Mouse (Mus musculus): Measurements from ENCODE around the gene 2310002L09Rik. TPM values are rescaled to one million over a fixed set of nuclear protein-coding genes. Genes with fewer than 3 reads are reported as not detected.
"Not testable (repeated sequence)": the region's sequence is repeated elsewhere in the genome, so short reads cannot be mapped to it uniquely, and the experiment has no call there.

2310002L09Rik gene
- not detected for polyA plus RNA-seq (2017; shearing (Covaris generic))

DNA sequence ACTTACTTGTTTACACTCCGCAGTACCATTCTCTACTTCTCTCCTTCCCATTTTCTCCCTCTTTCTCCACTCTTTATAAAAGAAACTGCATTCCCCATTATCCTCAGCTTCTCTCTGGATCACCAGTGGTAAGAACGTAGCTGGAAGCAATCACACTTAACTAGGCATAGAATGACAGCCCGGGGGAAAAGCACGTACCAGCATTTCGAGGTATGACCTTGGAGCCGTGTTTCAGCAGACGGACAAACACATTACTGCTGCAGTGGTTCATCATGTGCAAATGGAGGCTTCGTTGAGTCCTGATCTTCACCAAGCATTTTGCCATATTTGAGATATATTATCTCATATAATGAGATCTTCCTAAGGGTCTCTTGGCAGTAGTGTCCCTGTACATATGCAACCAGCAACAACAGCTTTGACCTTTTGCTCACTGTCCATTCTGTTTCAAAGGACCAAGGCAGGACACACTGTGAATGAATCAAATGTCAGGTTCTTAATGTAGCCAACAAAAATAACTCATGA is at the start of gene 2310002L09Rik:
2310002L09Rik (minus strand) TSS at position 472 of the 522 bp plus-strand sequence.
- no peak for ATAC-seq

DNA sequence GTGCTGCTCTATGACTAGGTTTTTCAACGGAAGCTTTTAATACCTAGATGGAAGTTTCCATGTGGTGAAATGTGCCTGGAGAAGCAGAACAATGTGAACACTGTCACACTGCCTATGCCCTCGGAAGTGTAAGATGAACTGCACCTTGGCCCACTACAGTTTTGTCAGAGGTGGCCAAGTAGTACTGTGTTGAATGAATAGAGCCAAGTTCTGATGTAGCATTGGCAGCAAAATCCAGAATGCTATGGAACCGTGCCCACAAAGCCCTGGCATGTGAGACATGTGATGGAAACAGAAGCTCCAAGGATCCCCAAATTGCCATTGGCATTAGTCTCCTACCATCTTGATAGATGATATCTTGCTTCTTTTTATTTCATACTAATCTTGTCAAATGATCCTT is 29.8 kb upstream of the 2310002L09Rik start:
- no peak for ATAC-seq

- not testable (repeated sequence) for ATAC-seq
These were observed 30.0 kb downstream of the 2310002L09Rik start, which contains the start of gene Gm11756 for GRCm38 (mm10) chr4:73920660-73921059. Gene Gm11756, minus strand, starts transcription at chr4:73920760.

DNA sequence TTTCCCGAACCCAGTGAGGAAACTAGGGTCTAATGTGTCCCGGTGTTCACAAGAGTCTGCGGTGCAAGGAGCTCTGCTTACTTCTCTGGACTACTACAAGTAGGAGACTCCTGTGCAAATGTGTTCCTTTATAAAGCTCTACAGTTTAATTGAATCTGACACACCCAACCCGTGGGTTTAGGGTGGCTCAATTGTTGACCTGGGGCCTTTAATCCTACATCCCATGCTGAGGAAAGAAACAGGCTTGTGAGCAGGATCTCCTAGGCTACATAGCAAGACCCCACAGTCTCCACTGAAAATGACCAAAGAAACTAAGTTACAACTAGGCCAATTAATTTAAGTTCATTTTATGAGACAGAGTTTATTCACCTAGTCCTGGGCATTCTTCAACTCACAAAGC is 44.8 kb downstream of the 2310002L09Rik start, which contains the start of gene Gm13871:
Gm13871 (minus strand) TSS at position 101 of the 400 bp plus-strand sequence.
- not testable (repeated sequence) for ATAC-seq

DNA sequence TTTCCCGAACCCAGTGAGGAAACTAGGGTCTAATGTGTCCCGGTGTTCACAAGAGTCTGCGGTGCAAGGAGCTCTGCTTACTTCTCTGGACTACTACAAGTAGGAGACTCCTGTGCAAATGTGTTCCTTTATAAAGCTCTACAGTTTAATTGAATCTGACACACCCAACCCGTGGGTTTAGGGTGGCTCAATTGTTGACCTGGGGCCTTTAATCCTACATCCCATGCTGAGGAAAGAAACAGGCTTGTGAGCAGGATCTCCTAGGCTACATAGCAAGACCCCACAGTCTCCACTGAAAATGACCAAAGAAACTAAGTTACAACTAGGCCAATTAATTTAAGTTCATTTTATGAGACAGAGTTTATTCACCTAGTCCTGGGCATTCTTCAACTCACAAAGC is 59.6 kb downstream of the 2310002L09Rik start, which contains the start of gene Gm11757:
Gm11757 (minus strand) TSS at position 101 of the 400 bp plus-strand sequence.
- ATAC-seq: not testable (repeated sequence)

Other genes starting within 250 kb of the 2310002L09Rik start
- not detected for gene Rasef, start 159.9 kb downstream of the 2310002L09Rik start, polyA plus RNA-seq (2017; shearing (Covaris generic))
- not detected for gene Gm11758, start 74.6 kb downstream of the 2310002L09Rik start, polyA plus RNA-seq (2017; shearing (Covaris generic))
- gene Gm11757, start 59.7 kb downstream of the 2310002L09Rik start, polyA plus RNA-seq (2017; shearing (Covaris generic)): not detected
- not detected for gene Gm13871, start 44.9 kb downstream of the 2310002L09Rik start, polyA plus RNA-seq (2017; shearing (Covaris generic))
- not detected for gene Gm11756, start 30.1 kb downstream of the 2310002L09Rik start, polyA plus RNA-seq (2017; shearing (Covaris generic))
- gene Frmd3, start 62.6 kb upstream of the 2310002L09Rik start, polyA plus RNA-seq (2017; shearing (Covaris generic)): not detected

Data from CD4-positive, CD25-positive, alpha-beta regulatory T cell, adult 4 months (primary cell).